Mouse (Mus musculus) liver, adult 2 months (tissue): ENCODE data around the gene Kif1c. TPM values are rescaled to one million over a fixed set of nuclear protein-coding genes. Genes with fewer than 3 reads are reported as not detected.
A peak's percentile ranks its signal among the peaks of the same experiment; 100 is the strongest.

Experiments
- DNase-seq: peaks from one replicate; pipeline ENCODE4 v3.0.0-alpha.2; 2011; ENCODE audit warnings: low read depth, low spot score; ENCODE audit errors: extremely low read depth
- H3K27ac ChIP-seq: fragments of 200-500 bp; replicated peaks from 2 replicates; pipeline ENCODE4 v1.5.1; 2012; ENCODE audit warnings: low read depth, mild to moderate bottlenecking, control low read depth, inconsistent platforms, low read length; ENCODE audit not compliant: insufficient read depth
- H3K27me3 ChIP-seq: fragments of 200-500 bp; 2 replicates; pipeline ENCODE4 v1.6.1; 2012; ENCODE audit warnings: mild to moderate bottlenecking, moderate library complexity, low read length, inconsistent platforms; ENCODE audit not compliant: control insufficient read depth, insufficient read depth
- H3K36me3 ChIP-seq: fragments of 200-500 bp; 2 replicates; pipeline ENCODE4 v1.6.1; 2012; ENCODE audit warnings: low read length, inconsistent platforms; ENCODE audit not compliant: control insufficient read depth, insufficient read depth
- H3K4me1 ChIP-seq: fragments of 200-500 bp; 2 replicates; pipeline ENCODE4 v1.6.1; 2011; ENCODE audit warnings: low read length; ENCODE audit not compliant: control insufficient read depth, insufficient read depth
- H3K4me3 ChIP-seq: fragments of 200-500 bp; 2 replicates; pipeline ENCODE4 v1.5.1; 2011; ENCODE audit warnings: low read depth, mild to moderate bottlenecking, control low read depth, low read length, moderate library complexity; ENCODE audit not compliant: insufficient read depth
- H3K79me2 ChIP-seq: fragments of 200-500 bp; 2 replicates; pipeline ENCODE4 v1.6.1; 2012; ENCODE audit warnings: inconsistent platforms, mild to moderate bottlenecking, low read length, moderate library complexity; ENCODE audit not compliant: control insufficient read depth, insufficient read depth
- H3K9ac ChIP-seq: fragments of 200-500 bp; 2 replicates; pipeline ENCODE4 v1.6.1; 2012; ENCODE audit warnings: low read depth, mild to moderate bottlenecking, control low read depth, inconsistent platforms, low read length
- CTCF ChIP-seq: fragments of 200-500 bp; IDR thresholded peaks from 2 replicates; pipeline ENCODE4 v1.5.1; 2011; ENCODE audit warnings: low read depth, low read length, control low read depth
- POLR2A ChIP-seq: fragments of 200-500 bp; IDR thresholded peaks from 2 replicates; pipeline ENCODE4 v1.6.1; 2011; ENCODE audit warnings: low read length, control low read depth; ENCODE audit not compliant: insufficient read depth; ENCODE audit errors: extremely low read depth
- WGBS: fragments of 180-500 bp; shearing (Covaris S2); methylation state at CpG from one replicate; pipeline ENCODE4 v1.1.7; 2018; 5-methylcytosine and 5-hydroxymethylcytosine counted together
- polyA plus RNA-seq: library from polyadenylated mRNA; depleted of rRNA; stranded (reverse); fragments of >200 nt; gene quantifications from 2 replicates; pipeline ENCODE4 v1.2.3, GENCODE M21; 2012; rRNA removed
- total RNA-seq: library from RNA; depleted of rRNA; stranded (reverse); fragments of >200 nt; gene quantifications from 2 replicates; pipeline ENCODE4 v1.2.3, GENCODE M21; 2014; rRNA removed

The Kif1c gene
- 50.8 and 60.9 TPM in 2 replicates for total RNA-seq
- polyA plus RNA-seq: 75.6 and 93.7 TPM in 2 replicates

- Histone ChIP-seq H3K79me2 (peaks cover 17% of the 10 kb centered on the region), H3K27ac (peak within 1 kb of the TSS; percentile 98), H3K4me1 (peaks cover 16% of the 10 kb centered on the region), H3K4me3 (peak within 1 kb of the TSS; percentile 85), H3K9ac (peak within 1 kb of the TSS; percentile 96), H3K27me3 (no peaks in the 10 kb centered on the region), H3K36me3 (peaks cover 10% of the 10 kb centered on the region)
- WGBS: under 1% methylated on average over 69 of the region's 69 CpGs
- DNase-seq: peak; percentile 84
- TF ChIP-seq POLR2A: peak; percentile 96
- no peak for TF ChIP-seq CTCF
Observed at GRCm38 (mm10) chr11:70699722-70700556, at the start of gene Kif1c, which contains the start of gene Inca1. Gene Kif1c (plus strand): TSS chr11:70700548. Gene Inca1 (minus strand): TSS chr11:70700155.

- H3K27ac ChIP-seq: no peak overlapping the region
- DNase-seq: no peak
- peaks cover 36% of the 10 kb centered on the region for H3K36me3 ChIP-seq
- no peak overlapping the region for H3K9ac ChIP-seq
- WGBS: 40% methylated on average over 2 of the region's 2 CpGs
- peaks cover 21% of the 10 kb centered on the region for H3K4me1 ChIP-seq
- no peak for TF ChIP-seq CTCF
- TF ChIP-seq POLR2A: no peak
- peaks cover 38% of the 10 kb centered on the region for H3K79me2 ChIP-seq
- no peaks in the 10 kb centered on the region for H3K27me3 ChIP-seq
- H3K4me3 ChIP-seq: no peak overlapping the region
Observed at GRCm38 (mm10) chr11:70651391-70651790, 49.0 kb upstream of the Kif1c start.

GRCm38 (mm10) chr11:70652029-70652883 lies 48.1 kb upstream of the Kif1c start:
- Histone ChIP-seq H3K79me2 (peaks cover 34% of the 10 kb centered on the region), H3K36me3 (peaks cover 36% of the 10 kb centered on the region), H3K27ac (peak overlapping the region; percentile 42), H3K27me3 (no peaks in the 10 kb centered on the region), H3K9ac (peak overlapping the region; percentile 98), H3K4me1 (peaks cover 23% of the 10 kb centered on the region), H3K4me3 (peak overlapping the region; percentile 96)
- 22% methylated on average over 12 of the region's 12 CpGs for WGBS
- DNase-seq: no peak
- no peak for TF ChIP-seq POLR2A
- no peak for TF ChIP-seq CTCF

- WGBS: 20% methylated on average over 6 of the region's 6 CpGs
- DNase-seq: no peak
- Histone ChIP-seq H3K79me2 (peaks cover 30% of the 10 kb centered on the region), H3K27ac (peak overlapping the region; percentile 42), H3K36me3 (peaks cover 36% of the 10 kb centered on the region), H3K27me3 (no peaks in the 10 kb centered on the region), H3K4me3 (peak overlapping the region; percentile 96), H3K4me1 (peaks cover 23% of the 10 kb centered on the region), H3K9ac (peak overlapping the region; percentile 98)
- TF ChIP-seq CTCF: no peak
- no peak for TF ChIP-seq POLR2A
Observed at GRCm38 (mm10) chr11:70652884-70653344, 47.4 kb upstream of the Kif1c start.

GRCm38 (mm10) chr11:70653345-70654197 lies 46.8 kb upstream of the Kif1c start:
- TF ChIP-seq CTCF: no peak
- TF ChIP-seq POLR2A: no peak
- H3K27ac ChIP-seq: peak overlapping the region; percentile 97
- no peak for DNase-seq
- H3K36me3 ChIP-seq: peaks cover 36% of the 10 kb centered on the region
- under 1% methylated on average over 62 of the region's 63 CpGs for WGBS
- H3K79me2 ChIP-seq: peaks cover 29% of the 10 kb centered on the region
- H3K27me3 ChIP-seq: no peaks in the 10 kb centered on the region
- peak overlapping the region; percentile 96 for H3K4me3 ChIP-seq
- peaks cover 19% of the 10 kb centered on the region for H3K4me1 ChIP-seq
- H3K9ac ChIP-seq: peak overlapping the region; percentile 98
